Mouse (Mus musculus) myocyte (in vitro differentiated cells): ENCODE results near the gene Pif1.

Experiments
- CEBPB ChIP-seq: IDR thresholded peaks from 2 replicates; pipeline ENCODE4 v1.6.1; 2011; ENCODE audit warnings: mild to moderate bottlenecking, moderate library complexity; ENCODE audit not compliant: poor library complexity, insufficient read depth, severe bottlenecking
- E2F4 ChIP-seq: IDR thresholded peaks from one replicate; pipeline ENCODE4 v1.6.1; 2011; ENCODE audit warnings: mild to moderate bottlenecking, control low read depth, moderate library complexity; ENCODE audit not compliant: insufficient read depth
- MAX ChIP-seq: IDR thresholded peaks from one replicate; pipeline ENCODE4 v1.6.1; 2011; ENCODE audit warnings: low read depth, mild to moderate bottlenecking, control low read depth
- MYOD1 ChIP-seq, 3 experiments: IDR thresholded peaks; one replicate each; pipeline ENCODE4 v1.6.1; 2011; ENCODE audit warnings: control low read depth in 2 of 3, low read depth in 2 of 3, mild to moderate bottlenecking in 2 of 3, moderate library complexity in 1 of 3; ENCODE audit not compliant: insufficient read length in 2 of 3, control insufficient read depth in 1 of 3
- MYOG ChIP-seq, 3 experiments: IDR thresholded peaks; one replicate each; pipeline ENCODE4 v1.6.1; 2011; ENCODE audit warnings: control low read depth in 2 of 3, low read depth in 2 of 3, mild to moderate bottlenecking in 2 of 3; ENCODE audit not compliant: insufficient read length in 2 of 3, control insufficient read depth in 1 of 3, insufficient read depth in 1 of 3
- POLR2A ChIP-seq: IDR thresholded peaks from one replicate; pipeline ENCODE4 v1.6.1; 2011; ENCODE audit warnings: low read depth, mild to moderate bottlenecking, control low read depth, moderate library complexity; ENCODE audit not compliant: insufficient read length
- POLR2AphosphoS2 ChIP-seq: IDR thresholded peaks from one replicate; pipeline ENCODE4 v1.6.1; 2011; ENCODE audit warnings: low read depth, control low read depth; ENCODE audit not compliant: insufficient read length
- REST ChIP-seq: IDR thresholded peaks from one replicate; pipeline ENCODE4 v1.6.1; 2011; ENCODE audit warnings: mild to moderate bottlenecking, control low read depth, moderate library complexity; ENCODE audit not compliant: insufficient read depth, insufficient read length
- TCF12 ChIP-seq: IDR thresholded peaks from one replicate; pipeline ENCODE4 v1.6.1; 2011; ENCODE audit warnings: mild to moderate bottlenecking, control low read depth; ENCODE audit not compliant: poor library complexity, insufficient read depth, severe bottlenecking
- TCF3 ChIP-seq: IDR thresholded peaks from one replicate; pipeline ENCODE4 v1.6.1; 2011; ENCODE audit warnings: low read depth, control low read depth; ENCODE audit not compliant: insufficient read length
- USF1 ChIP-seq: IDR thresholded peaks from one replicate; pipeline ENCODE4 v1.6.1; 2011; ENCODE audit warnings: low read depth, mild to moderate bottlenecking, control low read depth, moderate library complexity

DNA sequence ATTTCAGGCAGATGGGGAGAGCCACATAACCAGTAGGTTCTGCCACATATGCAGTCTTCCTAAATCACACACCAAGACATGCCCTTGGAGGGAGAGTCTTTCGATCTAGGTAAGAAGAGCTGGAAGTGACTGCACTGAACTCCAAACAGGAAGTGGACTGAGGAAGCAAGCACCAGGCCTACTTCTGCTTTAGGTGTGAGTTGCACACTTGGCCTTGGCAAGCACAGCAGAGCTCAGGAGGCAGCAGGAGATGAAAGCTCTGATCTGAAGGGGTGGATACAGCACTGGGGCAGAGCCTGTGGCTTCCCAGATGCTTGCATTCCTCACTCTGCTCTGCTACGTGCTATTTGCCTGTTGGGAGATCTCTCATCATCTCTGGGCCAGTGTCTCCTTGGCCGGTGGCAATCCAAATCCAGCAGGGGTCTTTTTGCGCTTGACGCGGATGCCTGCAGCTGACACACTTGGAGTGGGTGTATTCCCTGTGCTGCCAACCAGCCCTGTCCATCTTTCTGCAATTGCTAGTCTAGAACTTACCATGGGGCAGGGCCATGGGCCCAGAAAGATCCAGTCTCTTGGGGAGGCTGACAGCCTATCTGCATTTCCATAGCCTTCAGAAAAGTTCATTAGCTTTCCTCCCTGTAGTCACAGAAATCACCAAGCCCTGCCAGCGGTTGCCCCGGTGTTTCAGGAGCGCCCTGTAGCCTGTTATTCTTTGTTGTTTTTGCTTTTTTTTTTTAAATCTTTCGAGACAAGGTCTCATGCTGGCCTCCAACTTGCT lies 41.1 kb upstream of the Pif1 start:
- TF ChIP-seq TCF12 (no peak), POLR2A (no peak), USF1 (no peak), MYOD1 (IDR thresholded peaks at IDR 0.05; ENCODE audit: control insufficient read depth in 1 of 3, insufficient read length in 2 of 3, low read depth in 2 of 3) (no peak), E2F4 (no peak), MAX (no peak), MYOG (IDR thresholded peaks at IDR 0.05; ENCODE audit: control insufficient read depth in 1 of 3, insufficient read depth in 1 of 3, insufficient read length in 2 of 3, low read depth in 2 of 3) (no peak), REST (no peak), POLR2AphosphoS2 (no peak), CEBPB (no peak), TCF3 (no peak)
